Mouse (Mus musculus): ENCODE measurements around the gene Pnma5. TPM values are rescaled to one million over a fixed set of nuclear protein-coding genes. Genes with fewer than 3 reads are reported as not detected.

Pnma5 gene
- polyA plus RNA-seq, 1 experiment from 2014 or later: not detected

DNA sequence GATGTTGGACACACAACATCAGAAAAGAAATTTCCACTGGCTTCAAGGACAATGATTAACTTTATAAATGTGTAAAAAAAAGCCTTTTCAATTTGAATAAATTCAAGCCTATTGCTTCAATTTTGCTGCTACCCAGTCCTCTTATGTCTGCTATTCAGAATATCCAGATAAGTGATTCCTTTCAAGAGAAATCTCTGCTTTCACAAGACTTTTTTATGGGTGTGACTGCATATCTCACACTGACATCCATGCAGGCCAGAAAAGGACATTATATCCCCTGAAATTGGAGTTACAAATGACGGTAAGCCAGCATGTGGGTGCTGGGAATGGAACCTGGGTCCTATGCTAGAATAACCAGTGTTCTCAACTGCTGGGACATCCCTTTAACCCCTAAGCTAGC is 24.6 kb upstream of the Pnma5 start:
- no peaks in the 10 kb centered on the region for H3K4me1 ChIP-seq (ENCODE audit: insufficient read depth)
- H3K27me3 ChIP-seq (ENCODE audit: insufficient read depth, low read length): no peaks in the 10 kb centered on the region
- TF ChIP-seq CTCF (IDR thresholded peaks at IDR 0.05; ENCODE audit: low read depth): no peak
- H3K9ac ChIP-seq: no peak overlapping the region
- no peaks in the 10 kb centered on the region for H3K36me3 ChIP-seq (ENCODE audit: insufficient read depth)
- H3K9me3 ChIP-seq (ENCODE audit: low read depth, low read length): no peaks in the 10 kb centered on the region
- H3K27ac ChIP-seq (ENCODE audit: low read depth): no peak overlapping the region
- ATAC-seq (ENCODE audit: insufficient read depth) (no peak), DNase-seq (no peak)
- 81% methylated on average over 1 of the region's 1 CpGs for WGBS
- H3K4me3 ChIP-seq (ENCODE audit: low read depth, low read length): no peak overlapping the region
- no peak overlapping the region for H3K4me2 ChIP-seq

DNA sequence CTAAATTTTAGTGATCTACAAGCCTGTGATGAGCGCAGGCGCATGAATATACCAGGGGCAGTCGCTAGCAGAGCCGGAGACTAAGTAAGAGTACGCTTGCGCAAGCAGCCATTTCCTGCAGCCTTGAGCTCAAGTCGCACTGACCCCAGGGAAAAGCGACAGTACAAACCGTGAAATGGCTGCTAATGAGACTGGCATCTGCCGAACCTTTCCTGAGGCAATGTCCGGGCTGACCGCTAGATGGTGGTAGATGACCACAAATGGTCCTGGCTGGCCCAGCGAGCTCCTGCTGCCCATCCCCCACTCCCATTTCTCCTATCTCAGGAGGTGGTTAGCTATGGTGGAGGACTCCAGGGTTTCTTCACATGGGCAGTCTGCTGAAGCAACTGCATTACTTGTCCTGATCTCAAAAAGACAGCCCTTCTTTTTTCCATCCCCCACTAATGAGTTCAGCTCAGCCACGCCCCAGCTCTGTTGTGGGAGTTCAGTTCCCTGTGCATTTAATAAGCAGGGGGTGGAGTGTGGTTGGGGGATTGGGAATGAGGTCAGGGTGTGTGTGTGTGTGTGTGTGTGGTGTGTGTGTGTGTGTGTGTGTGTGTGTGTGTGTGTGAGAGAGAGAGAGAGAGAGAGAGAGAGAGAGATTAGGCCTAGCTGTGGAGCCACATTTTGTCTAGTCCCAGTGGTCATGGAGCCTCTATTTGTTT is 17.1 kb upstream of the Pnma5 start:
- Histone ChIP-seq H3K27me3 (ENCODE audit: insufficient read depth, low read length) (no peaks in the 10 kb centered on the region), H3K9ac (no peak overlapping the region)
- TF ChIP-seq CTCF (IDR thresholded peaks at IDR 0.05; ENCODE audit: low read depth): peak; percentile 92

DNA sequence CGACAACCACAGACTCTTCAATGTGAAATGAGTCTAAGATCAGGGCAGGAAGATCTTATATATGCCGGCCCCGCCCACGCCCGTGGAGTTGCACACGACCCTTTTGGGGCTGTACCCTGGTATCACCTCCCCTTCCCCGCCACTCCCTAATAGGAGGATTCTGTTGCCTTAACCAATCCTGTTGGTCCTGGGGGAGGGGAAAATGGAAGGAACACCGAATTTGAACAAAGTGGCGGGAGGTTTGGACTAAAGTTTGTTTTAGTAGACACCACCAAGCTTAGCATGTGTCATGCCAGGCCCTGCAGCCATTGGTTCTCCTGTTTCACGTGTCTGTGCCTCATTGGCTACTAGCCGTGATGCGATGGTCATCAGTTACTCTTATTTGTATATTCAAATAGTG is 2.8 kb upstream of the Pnma5 start:
- ATAC-seq (ENCODE audit: insufficient read depth) (no peak), DNase-seq (no peak)
- Histone ChIP-seq H3K9me3 (ENCODE audit: low read depth, low read length) (no peaks in the 10 kb centered on the region), H3K4me2 (no peak overlapping the region), H3K27me3 (ENCODE audit: insufficient read depth, low read length) (no peaks in the 10 kb centered on the region), H3K9ac (no peak overlapping the region), H3K36me3 (ENCODE audit: insufficient read depth) (no peaks in the 10 kb centered on the region), H3K4me3 (ENCODE audit: low read depth, low read length) (no peak overlapping the region), H3K27ac (ENCODE audit: low read depth) (no peak overlapping the region), H3K4me1 (ENCODE audit: insufficient read depth) (no peaks in the 10 kb centered on the region)
- no peak for TF ChIP-seq CTCF (IDR thresholded peaks at IDR 0.05; ENCODE audit: low read depth)
- WGBS: 80% methylated on average over 12 of the region's 12 CpGs

More for the DNA sequence above, 17.1 kb upstream of the Pnma5 start:
- peak; percentile 96 for DNase-seq
- H3K4me2 ChIP-seq: peak overlapping the region; percentile 40; the same call in 1 of the 2 replicates
- no peaks in the 10 kb centered on the region for H3K9me3 ChIP-seq (ENCODE audit: low read depth, low read length)
- H3K27ac ChIP-seq (ENCODE audit: low read depth): no peak overlapping the region
- H3K4me1 ChIP-seq (ENCODE audit: insufficient read depth): no peaks in the 10 kb centered on the region
- H3K36me3 ChIP-seq (ENCODE audit: insufficient read depth): no peaks in the 10 kb centered on the region
- 11% methylated on average over 14 of the region's 14 CpGs for WGBS
- ATAC-seq (ENCODE audit: insufficient read depth): peak; percentile 97
- no peak overlapping the region for H3K4me3 ChIP-seq (ENCODE audit: low read depth, low read length)

DNA sequence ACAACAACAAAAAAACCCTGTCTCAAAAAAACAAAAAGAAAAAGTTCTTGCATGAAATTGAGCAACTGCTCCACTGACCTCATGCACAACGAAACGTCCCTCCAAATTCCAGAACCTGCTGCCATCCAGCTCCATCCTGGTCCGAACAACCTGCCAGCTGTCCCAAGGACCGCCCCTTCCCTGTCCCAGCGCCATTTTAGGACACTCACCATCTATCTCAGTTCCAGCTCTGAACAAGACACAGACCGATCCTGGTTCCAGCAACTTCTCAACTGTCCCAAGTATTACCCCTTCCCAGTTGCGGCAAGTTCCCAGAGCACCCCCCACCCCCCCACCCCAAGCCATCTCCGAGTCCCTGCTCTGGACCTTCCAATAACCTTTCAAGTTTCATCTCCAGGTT is 1.9 kb upstream of the Pnma5 start:
- no peak overlapping the region for H3K4me3 ChIP-seq (ENCODE audit: low read depth, low read length)
- 80% methylated on average over 8 of the region's 8 CpGs for WGBS
- H3K4me1 ChIP-seq (ENCODE audit: insufficient read depth): no peaks in the 10 kb centered on the region
- ATAC-seq (ENCODE audit: insufficient read depth): no peak
- no peak overlapping the region for H3K27ac ChIP-seq (ENCODE audit: low read depth)
- no peak overlapping the region for H3K9ac ChIP-seq
- no peaks in the 10 kb centered on the region for H3K27me3 ChIP-seq (ENCODE audit: insufficient read depth, low read length)
- H3K4me2 ChIP-seq: no peak overlapping the region
- no peaks in the 10 kb centered on the region for H3K9me3 ChIP-seq (ENCODE audit: low read depth, low read length)
- no peak for TF ChIP-seq CTCF (IDR thresholded peaks at IDR 0.05; ENCODE audit: low read depth)
- no peaks in the 10 kb centered on the region for H3K36me3 ChIP-seq (ENCODE audit: insufficient read depth)
- no peak for DNase-seq

DNA sequence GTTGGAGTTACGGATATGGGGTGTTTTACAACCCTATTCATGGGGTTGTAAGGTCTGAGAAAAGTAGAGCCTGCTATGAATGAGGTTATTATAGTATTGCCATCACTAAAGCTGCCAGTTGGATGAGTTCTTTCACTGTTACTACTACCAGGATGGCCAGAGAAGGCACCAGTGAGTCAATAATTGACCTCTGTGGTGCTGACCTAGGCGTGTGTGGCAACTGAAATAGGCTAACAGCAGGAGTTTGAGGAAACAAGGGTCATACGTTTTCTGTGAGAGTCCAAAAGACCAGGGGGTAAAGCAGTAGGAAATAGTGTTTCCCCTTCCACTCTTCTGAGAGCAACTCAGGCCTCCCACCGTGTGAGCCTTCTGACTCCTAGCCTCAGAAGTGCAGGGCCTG is 24.1 kb downstream of the Pnma5 start:
- H3K9ac ChIP-seq: no peak overlapping the region
- WGBS: 67% methylated on average over 4 of the region's 4 CpGs
- H3K4me3 ChIP-seq (ENCODE audit: low read depth, low read length): no peak overlapping the region
- H3K4me1 ChIP-seq (ENCODE audit: insufficient read depth): no peaks in the 10 kb centered on the region
- no peaks in the 10 kb centered on the region for H3K27me3 ChIP-seq (ENCODE audit: insufficient read depth, low read length)
- H3K27ac ChIP-seq (ENCODE audit: low read depth): no peak overlapping the region
- TF ChIP-seq CTCF (IDR thresholded peaks at IDR 0.05; ENCODE audit: low read depth): no peak
- H3K4me2 ChIP-seq: no peak overlapping the region
- H3K9me3 ChIP-seq (ENCODE audit: low read depth, low read length): no peaks in the 10 kb centered on the region
- DNase-seq (no peak), ATAC-seq (ENCODE audit: insufficient read depth) (no peak)
- no peaks in the 10 kb centered on the region for H3K36me3 ChIP-seq (ENCODE audit: insufficient read depth)

DNA sequence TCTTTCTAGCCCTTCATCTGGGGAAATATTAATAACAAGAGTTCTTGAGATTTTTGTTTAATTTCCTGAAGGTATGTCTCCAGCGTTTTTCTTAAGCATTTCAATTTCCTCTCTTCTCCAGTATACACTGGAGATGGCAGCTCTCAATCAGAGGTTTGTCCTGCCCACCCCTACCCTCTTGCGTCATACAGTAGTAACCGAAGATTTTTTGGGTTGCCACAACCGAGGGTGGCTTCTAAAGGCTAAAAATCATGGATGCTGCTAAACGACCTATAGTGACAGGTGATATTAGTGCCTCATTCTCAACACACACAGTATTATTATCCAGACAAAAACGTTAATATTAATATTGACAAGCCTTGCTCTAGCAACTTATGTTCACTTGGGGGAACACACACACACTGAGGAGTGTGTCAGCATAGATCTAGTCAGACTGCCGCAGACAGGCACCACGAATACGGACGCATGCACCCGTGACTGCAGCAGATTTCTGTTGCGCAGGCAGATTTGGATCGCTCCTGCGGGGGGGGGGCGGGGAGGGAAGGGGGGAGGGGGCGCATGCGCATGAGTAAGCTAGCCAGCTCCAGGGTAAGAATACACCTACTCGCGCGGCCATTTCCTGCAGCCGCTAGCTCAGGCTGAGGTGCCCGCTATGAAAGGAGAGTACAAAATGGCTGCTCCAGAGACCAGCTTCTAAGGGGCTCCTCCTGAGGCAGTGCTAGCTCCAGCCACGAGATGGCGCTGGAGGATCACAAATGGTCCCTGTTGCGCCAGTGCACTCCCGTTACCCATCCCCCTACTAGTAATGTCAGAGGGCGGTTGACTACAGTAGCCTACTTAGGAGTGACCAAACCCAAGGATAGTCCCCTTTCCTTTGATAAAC is 29.1 kb downstream of the Pnma5 start:
- H3K27me3 ChIP-seq (ENCODE audit: insufficient read depth, low read length): no peaks in the 10 kb centered on the region
- peak overlapping the region; percentile 31 for H3K4me3 ChIP-seq (ENCODE audit: low read depth, low read length)
- H3K9ac ChIP-seq: no peak overlapping the region; the same call in 1 of the 2 replicates
- peak; percentile 86 for TF ChIP-seq CTCF (IDR thresholded peaks at IDR 0.05; ENCODE audit: low read depth)
- H3K9me3 ChIP-seq (ENCODE audit: low read depth, low read length): no peaks in the 10 kb centered on the region
- H3K36me3 ChIP-seq (ENCODE audit: insufficient read depth): no peaks in the 10 kb centered on the region
- peak overlapping the region; percentile 46; the same call in 1 of the 2 replicates for H3K27ac ChIP-seq (ENCODE audit: low read depth)
- ATAC-seq (ENCODE audit: insufficient read depth) (peak; percentile 99), DNase-seq (peak; percentile 96)
- H3K4me1 ChIP-seq (ENCODE audit: insufficient read depth): no peaks in the 10 kb centered on the region
- WGBS: 11% methylated on average over 24 of the region's 27 CpGs
- peak overlapping the region; percentile 59 for H3K4me2 ChIP-seq

DNA sequence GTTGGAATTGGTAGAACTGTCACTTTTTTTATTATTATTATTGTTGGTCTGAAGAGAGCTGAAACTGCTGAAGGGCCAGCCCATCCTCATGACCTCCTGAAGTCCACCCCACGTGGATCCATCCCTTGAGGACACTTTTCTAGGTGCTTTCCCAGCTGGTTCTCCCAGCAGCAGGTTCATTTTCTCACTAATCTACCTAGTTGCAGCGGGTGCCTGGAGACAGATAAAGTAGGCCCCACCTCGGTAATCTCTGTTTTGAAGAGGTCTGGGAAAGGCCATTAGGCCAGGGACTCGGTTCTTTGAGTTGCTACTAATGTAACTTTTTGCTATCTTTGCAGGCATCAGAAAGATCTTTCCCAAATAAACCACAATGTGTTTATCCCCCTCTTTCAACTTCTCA is 31.2 kb downstream of the Pnma5 start:
- H3K4me3 ChIP-seq (ENCODE audit: low read depth, low read length): no peak overlapping the region
- no peak overlapping the region for H3K9ac ChIP-seq
- H3K4me1 ChIP-seq (ENCODE audit: insufficient read depth): no peaks in the 10 kb centered on the region
- no peak overlapping the region for H3K4me2 ChIP-seq
- no peaks in the 10 kb centered on the region for H3K36me3 ChIP-seq (ENCODE audit: insufficient read depth)
- H3K9me3 ChIP-seq (ENCODE audit: low read depth, low read length): no peaks in the 10 kb centered on the region
- DNase-seq (no peak), ATAC-seq (ENCODE audit: insufficient read depth) (no peak)
- TF ChIP-seq CTCF (IDR thresholded peaks at IDR 0.05; ENCODE audit: low read depth): no peak
- 68% methylated on average over 4 of the region's 4 CpGs for WGBS
- H3K27me3 ChIP-seq (ENCODE audit: insufficient read depth, low read length): no peaks in the 10 kb centered on the region
- H3K27ac ChIP-seq (ENCODE audit: low read depth): no peak overlapping the region

All from lung, embryonic 14.5 days (tissue).